Mouse (Mus musculus) neural tube, embryonic 14.5 days (tissue): ENCODE measurements at regions not wholly inside any gene's neighbourhood (a gene's known extent, or its start where the extent isn't known, plus 50 kb on each side); places are given as distances from the start of the nearest gene placed in this dataset.

ENCODE experiments used
- ATAC-seq: fragments of 200-750 bp; cut with Nextera tagmentation; 2 replicates; pipeline ENCODE4 v1.8.0; 2017; ENCODE audit warnings: low read depth, mild to moderate bottlenecking, moderate TSS enrichment, moderate library complexity
- H3K27ac ChIP-seq: fragments of 300-500 bp; sonication (generic); 2 replicates; pipeline ENCODE4 v1.5.1; 2014; ENCODE audit warnings: low read depth, mild to moderate bottlenecking, control low read depth, low read length, moderate library complexity, mixed read lengths
- H3K27me3 ChIP-seq: fragments of 300-500 bp; sonication (generic); 2 replicates; pipeline ENCODE4 v1.6.1; 2014; ENCODE audit warnings: low read length; ENCODE audit not compliant: control insufficient read depth, insufficient read depth
- H3K36me3 ChIP-seq: fragments of 300-500 bp; sonication (generic); 2 replicates; pipeline ENCODE4 v1.6.1; 2014; ENCODE audit warnings: low read length, mixed read lengths; ENCODE audit not compliant: control insufficient read depth, insufficient read depth
- H3K4me1 ChIP-seq: fragments of 300-500 bp; sonication (generic); 2 replicates; pipeline ENCODE4 v1.6.1; 2014; ENCODE audit warnings: low read length; ENCODE audit not compliant: control insufficient read depth, insufficient read depth
- H3K4me2 ChIP-seq: fragments of 300-500 bp; sonication (generic); 2 replicates; pipeline ENCODE4 v1.6.1; 2014; ENCODE audit warnings: mild to moderate bottlenecking, low read depth, low read length, control low read depth
- H3K4me3 ChIP-seq: fragments of 300-500 bp; sonication (generic); 2 replicates; pipeline ENCODE4 v1.5.1; 2014; ENCODE audit warnings: low read depth, low read length, control low read depth, mixed read lengths
- H3K9ac ChIP-seq: fragments of 300-500 bp; sonication (generic); replicated peaks from 2 replicates; pipeline ENCODE4 v1.6.1; 2014; ENCODE audit warnings: low read depth, mild to moderate bottlenecking, control low read depth, low read length, mixed read lengths
- H3K9me3 ChIP-seq: fragments of 300-500 bp; sonication (generic); 2 replicates; pipeline ENCODE4 v1.6.1; 2016; ENCODE audit warnings: low read length; ENCODE audit not compliant: control insufficient read depth
- WGBS: fragments of 180-500 bp; shearing (Covaris S2); extraction: QIAGEN DNeasy Blood & Tissue Kit; methylation state at CpG from one replicate; pipeline ENCODE4 v1.1.7; 2014; 5-methylcytosine and 5-hydroxymethylcytosine counted together

DNA sequence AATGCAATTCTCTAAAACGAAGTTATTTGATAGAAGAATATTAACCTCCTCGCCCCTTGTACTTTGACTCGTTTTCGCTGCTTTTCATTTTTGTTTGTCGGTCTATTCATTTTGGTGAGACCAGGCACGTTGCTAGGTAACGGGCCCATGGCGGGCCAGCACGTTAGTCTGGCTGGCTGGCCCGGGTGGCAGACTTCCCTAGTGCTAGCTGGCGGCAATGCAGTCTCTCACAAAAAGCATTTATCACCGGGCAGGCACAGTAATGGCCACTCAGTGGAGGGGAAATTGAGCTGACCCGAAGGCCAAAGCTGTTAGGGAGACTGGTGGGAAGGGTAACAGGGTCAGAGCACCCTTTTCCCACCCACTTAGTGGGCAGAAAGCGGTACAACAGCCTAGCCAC, 163.7 kb downstream of the Gm12689 start:
- 3% methylated on average over 14 of the region's 14 CpGs for WGBS
- H3K36me3 ChIP-seq = no peaks in the 10 kb centered on the region
- no peak overlapping the region for H3K4me3 ChIP-seq
- 0 out of 2 replicates have a peak, but pooled peaks cover 3% of the 10 kb centered on the region for H3K4me1 ChIP-seq
- no peaks in the 10 kb centered on the region for H3K9me3 ChIP-seq
- H3K9ac ChIP-seq = no peak overlapping the region
- ATAC-seq = peak; percentile 95
- H3K4me2 ChIP-seq = peak overlapping the region; percentile 11; the same call in 1 of the 2 replicates
- peaks cover 26% of the 10 kb centered on the region for H3K27me3 ChIP-seq
- no peak overlapping the region for H3K27ac ChIP-seq

DNA sequence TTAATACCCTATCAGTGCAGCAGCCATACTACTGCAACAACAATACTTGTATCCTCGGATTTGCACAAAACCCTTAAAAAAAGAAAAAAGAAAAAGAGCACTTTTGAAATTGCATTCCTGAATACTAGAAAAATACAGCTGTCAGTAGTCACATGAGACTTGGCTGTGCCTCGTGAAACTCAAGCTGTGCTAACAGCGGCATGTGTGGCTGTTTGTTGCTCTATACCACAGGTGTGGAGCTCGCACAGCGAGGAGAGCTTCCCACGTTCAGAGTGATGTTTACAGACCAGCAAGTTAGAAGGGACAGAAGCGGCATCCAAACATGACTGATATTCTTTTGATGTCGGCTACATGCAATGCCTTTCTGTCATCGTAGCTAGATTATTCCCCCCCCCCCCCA, 169.8 kb downstream of the Gm12689 start:
- no peaks in the 10 kb centered on the region for H3K9me3 ChIP-seq
- H3K4me3 ChIP-seq = no peak overlapping the region
- H3K27ac ChIP-seq = no peak overlapping the region
- WGBS = 69% methylated on average over 9 of the region's 9 CpGs
- no peaks in the 10 kb centered on the region for H3K4me1 ChIP-seq
- peaks cover 12% of the 10 kb centered on the region for H3K27me3 ChIP-seq
- no peaks in the 10 kb centered on the region for H3K36me3 ChIP-seq
- H3K9ac ChIP-seq = no peak overlapping the region
- no peak overlapping the region for H3K4me2 ChIP-seq
- ATAC-seq = no peak

- H3K4me2 ChIP-seq = no peak overlapping the region; the same call in 1 of the 2 replicates
- ATAC-seq = no peak
- no peaks in the 10 kb centered on the region for H3K36me3 ChIP-seq
- no peak overlapping the region; the same call in 1 of the 2 replicates for H3K9ac ChIP-seq
- no peaks in the 10 kb centered on the region for H3K9me3 ChIP-seq
- no peak overlapping the region for H3K27ac ChIP-seq
- 16% methylated on average over 11 of the region's 11 CpGs for WGBS
- H3K4me3 ChIP-seq = no peak overlapping the region
- H3K4me1 ChIP-seq = peaks cover 7% of the 10 kb centered on the region
- 0 out of 2 replicates have a peak, but pooled peaks cover 2% of the 10 kb centered on the region for H3K27me3 ChIP-seq
Observed at GRCm38 (mm10) chr4:99475701-99476218, 180.1 kb downstream of the Gm12689 start.

GRCm38 (mm10) chr4:99484271-99484670, 171.8 kb upstream of the Foxd3 start:
- 71% methylated on average over 4 of the region's 4 CpGs for WGBS
- Histone ChIP-seq H3K4me3 (no peak overlapping the region), H3K9ac (no peak overlapping the region), H3K27me3 (no peaks in the 10 kb centered on the region; the same call in 1 of the 2 replicates), H3K27ac (no peak overlapping the region), H3K36me3 (no peaks in the 10 kb centered on the region), H3K4me2 (no peak overlapping the region), H3K4me1 (no peaks in the 10 kb centered on the region), H3K9me3 (no peaks in the 10 kb centered on the region)
- no peak for ATAC-seq

DNA sequence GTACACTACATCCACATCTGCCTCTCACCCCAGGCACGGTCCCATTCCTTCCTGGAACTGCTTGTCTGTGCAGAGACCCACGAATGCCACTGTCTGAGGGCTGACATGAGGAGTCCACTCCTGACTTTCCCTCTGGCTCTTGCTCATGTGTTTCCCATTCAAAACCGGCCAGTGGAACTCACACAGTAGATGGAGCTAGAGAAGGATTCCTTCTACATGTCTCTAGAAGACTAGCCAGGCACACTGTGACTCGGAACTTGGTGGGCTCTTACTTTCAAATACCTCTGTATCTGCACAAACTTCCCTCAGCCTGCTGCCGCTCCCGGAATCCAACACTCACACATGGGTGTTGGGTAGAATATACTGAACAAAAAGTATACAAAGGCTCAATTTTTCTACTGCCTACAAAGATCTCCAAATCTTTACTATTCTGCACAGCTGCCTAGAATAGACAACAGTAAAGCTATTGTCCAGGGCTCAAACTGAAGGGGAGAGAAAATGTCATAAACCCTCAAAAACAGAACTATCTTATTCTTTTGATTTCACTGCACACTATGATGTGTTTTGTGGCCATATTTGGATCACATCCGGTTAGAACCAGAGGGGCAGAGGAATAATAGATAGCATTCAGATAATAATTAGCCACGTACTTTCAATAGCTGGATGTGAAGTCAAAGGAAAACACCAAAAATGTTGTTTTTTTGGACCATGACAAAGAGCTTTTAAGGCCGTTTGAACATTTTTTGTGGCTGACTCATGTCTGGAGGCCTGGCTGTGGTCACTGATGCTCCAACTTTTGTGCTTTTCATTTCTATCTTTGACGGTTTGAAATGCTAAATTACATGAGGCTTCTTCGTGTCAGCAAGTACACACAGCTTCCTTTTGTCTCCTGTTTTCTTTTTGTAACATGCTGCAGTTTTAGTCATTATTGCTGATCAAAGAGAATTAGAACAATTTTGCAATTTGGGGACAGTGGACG, 164.3 kb upstream of the Foxd3 start:
- ATAC-seq = no peak
- Histone ChIP-seq H3K4me1 (no peaks in the 10 kb centered on the region), H3K9me3 (no peaks in the 10 kb centered on the region), H3K27ac (no peak overlapping the region), H3K4me3 (no peak overlapping the region), H3K9ac (no peak overlapping the region), H3K36me3 (no peaks in the 10 kb centered on the region), H3K4me2 (no peak overlapping the region), H3K27me3 (no peaks in the 10 kb centered on the region; the same call in 1 of the 2 replicates)
- 77% methylated on average over 12 of the region's 12 CpGs for WGBS

DNA sequence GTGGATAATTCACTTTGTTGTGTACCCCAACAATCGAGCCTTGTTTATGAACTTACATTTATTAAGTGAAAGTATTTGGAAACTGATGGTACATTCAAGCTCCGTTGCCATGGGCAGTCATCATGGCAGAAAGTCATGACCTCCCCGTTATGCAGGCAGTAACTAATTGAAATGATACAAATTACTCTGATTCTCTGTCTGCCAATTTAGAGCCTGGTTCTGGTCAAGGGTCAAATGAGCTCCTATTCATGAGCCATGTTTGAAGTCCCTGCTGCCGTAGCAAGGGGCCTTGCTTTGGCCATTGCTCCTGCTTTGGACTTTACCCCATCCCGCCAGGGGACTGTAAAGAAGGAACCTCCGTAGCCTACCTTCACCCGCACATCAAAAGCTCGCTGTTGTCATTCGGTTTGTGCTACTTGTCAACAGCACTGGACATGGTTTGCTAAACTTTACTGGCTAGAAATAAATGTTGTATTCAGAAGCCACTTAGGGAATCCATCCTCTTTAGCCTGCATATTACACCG, 152.8 kb upstream of the Foxd3 start:
- Histone ChIP-seq H3K9ac (no peak overlapping the region), H3K4me2 (no peak overlapping the region), H3K27ac (no peak overlapping the region), H3K4me3 (no peak overlapping the region), H3K36me3 (no peaks in the 10 kb centered on the region), H3K4me1 (no peaks in the 10 kb centered on the region), H3K27me3 (peaks cover 25% of the 10 kb centered on the region), H3K9me3 (no peaks in the 10 kb centered on the region)
- no peak for ATAC-seq
- WGBS = 31% methylated on average over 10 of the region's 10 CpGs

DNA sequence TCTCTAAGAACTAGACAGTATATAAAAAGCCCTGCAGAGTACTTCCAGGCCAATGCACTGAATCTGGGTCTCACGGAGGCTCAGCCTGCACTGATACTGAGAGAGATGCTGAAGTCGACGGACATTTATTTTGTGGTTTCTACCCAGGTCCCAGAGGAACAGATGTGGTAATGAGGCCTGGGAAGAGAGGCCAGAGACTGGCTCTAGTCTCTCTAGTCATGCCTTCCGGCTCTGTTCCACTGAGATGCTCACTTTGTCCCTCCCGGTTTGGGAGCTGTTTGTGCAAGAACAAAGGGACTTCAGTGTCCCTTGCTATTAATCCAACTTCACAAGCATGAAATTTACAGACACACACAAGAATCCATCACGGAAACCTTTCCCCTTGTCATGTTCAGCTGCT, 144.1 kb upstream of the Foxd3 start:
- Histone ChIP-seq H3K27me3 (no peaks in the 10 kb centered on the region), H3K4me1 (no peaks in the 10 kb centered on the region), H3K9ac (no peak overlapping the region), H3K4me3 (no peak overlapping the region), H3K27ac (no peak overlapping the region), H3K4me2 (no peak overlapping the region), H3K9me3 (no peaks in the 10 kb centered on the region), H3K36me3 (no peaks in the 10 kb centered on the region)
- WGBS = 25% methylated on average over 6 of the region's 6 CpGs
- ATAC-seq = no peak

- H3K36me3 ChIP-seq = no peaks in the 10 kb centered on the region
Observed at GRCm38 (mm10) chr4:99516883-99517282, 139.2 kb upstream of the Foxd3 start.

GRCm38 (mm10) chr4:99527441-99527840, 128.7 kb upstream of the Foxd3 start:
- 93% methylated on average over 12 of the region's 12 CpGs for WGBS
- no peaks in the 10 kb centered on the region for H3K36me3 ChIP-seq
- no peaks in the 10 kb centered on the region for H3K27me3 ChIP-seq
- H3K27ac ChIP-seq = no peak overlapping the region
- no peak overlapping the region for H3K4me3 ChIP-seq
- no peak overlapping the region for H3K4me2 ChIP-seq
- no peaks in the 10 kb centered on the region for H3K4me1 ChIP-seq
- no peaks in the 10 kb centered on the region for H3K9me3 ChIP-seq
- H3K9ac ChIP-seq = no peak overlapping the region
- ATAC-seq = no peak

More at GRCm38 (mm10) chr4:99516883-99517282, 139.2 kb upstream of the Foxd3 start:
- no peak overlapping the region for H3K4me2 ChIP-seq
- ATAC-seq = no peak
- H3K27ac ChIP-seq = no peak overlapping the region
- WGBS = 85% methylated on average over 3 of the region's 3 CpGs
- H3K9ac ChIP-seq = no peak overlapping the region
- no peaks in the 10 kb centered on the region for H3K9me3 ChIP-seq
- H3K4me1 ChIP-seq = no peaks in the 10 kb centered on the region
- no peaks in the 10 kb centered on the region for H3K27me3 ChIP-seq
- H3K4me3 ChIP-seq = no peak overlapping the region
